Mouse (Mus musculus) erythroblast, adult 5-6 weeks (primary cell): ENCODE results near the gene Rbfox1. TPM values are rescaled to one million over a fixed set of nuclear protein-coding genes. Genes with fewer than 3 reads are reported as not detected.

Experiments
- ATAC-seq: replicated peaks from 2 replicates; pipeline ENCODE4 v1.8.0; 2016; ENCODE audit warnings: moderate number of reproducible peaks, mild to moderate bottlenecking, moderate TSS enrichment, inconsistent platforms; ENCODE audit not compliant: poor library complexity, low FRiP score, severe bottlenecking
- total RNA-seq, 2 experiments: library from RNA; stranded (forward) in 1 of 2; stranded (reverse) in 1 of 2; fragments of 150-400 nt in 1 of 2; fragments of 200-764, 138-1000 nt in 1 of 2; gene quantifications; 2 replicates each; pipeline versions ENCODE4 v1.2.3 to v1.2.4; 2015 to 2017; ENCODE audit warnings: low replicate concordance in 2 of 2

The Rbfox1 gene
- total RNA-seq, 2 experiments from 2014 or later, result not detected

DNA sequence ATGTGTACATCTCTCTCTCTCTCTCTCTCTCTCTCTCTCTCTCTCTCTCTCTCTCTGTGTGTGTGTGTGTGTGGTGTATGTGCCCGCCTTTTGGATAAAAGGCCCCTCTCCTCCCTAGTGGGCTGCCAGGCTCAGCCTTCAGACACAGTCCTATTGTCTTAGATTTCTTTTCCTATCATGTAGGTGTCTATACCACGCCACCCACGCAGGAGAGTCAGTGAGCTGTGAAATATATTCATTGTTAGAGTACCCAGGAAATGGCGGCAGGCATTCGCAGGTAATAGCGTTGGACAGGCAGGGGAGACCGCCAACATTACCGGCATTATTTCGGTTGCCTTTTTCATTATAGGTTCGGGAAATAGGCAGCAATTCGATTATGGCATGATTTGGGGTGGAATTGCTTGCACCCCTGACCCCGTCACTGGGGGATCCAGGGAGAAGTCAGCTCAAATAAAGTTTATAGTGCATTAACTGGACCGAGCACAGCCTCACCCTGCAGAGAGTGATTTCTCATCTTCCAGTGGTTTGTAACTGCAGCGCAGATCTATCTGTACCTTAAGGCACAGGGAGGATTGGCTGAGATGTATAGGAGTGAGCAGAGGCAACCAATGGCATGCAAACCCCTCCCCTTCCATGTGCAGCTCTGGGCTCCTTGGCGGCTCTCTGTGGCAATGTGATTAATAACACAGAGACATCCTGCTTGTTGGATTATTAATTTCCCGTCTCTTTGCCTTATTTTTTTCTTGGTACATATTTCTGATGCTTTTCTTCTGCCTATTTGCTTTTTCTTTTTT is 1264.1 kb downstream of the Rbfox1 start:
- ATAC-seq, result no peak

DNA sequence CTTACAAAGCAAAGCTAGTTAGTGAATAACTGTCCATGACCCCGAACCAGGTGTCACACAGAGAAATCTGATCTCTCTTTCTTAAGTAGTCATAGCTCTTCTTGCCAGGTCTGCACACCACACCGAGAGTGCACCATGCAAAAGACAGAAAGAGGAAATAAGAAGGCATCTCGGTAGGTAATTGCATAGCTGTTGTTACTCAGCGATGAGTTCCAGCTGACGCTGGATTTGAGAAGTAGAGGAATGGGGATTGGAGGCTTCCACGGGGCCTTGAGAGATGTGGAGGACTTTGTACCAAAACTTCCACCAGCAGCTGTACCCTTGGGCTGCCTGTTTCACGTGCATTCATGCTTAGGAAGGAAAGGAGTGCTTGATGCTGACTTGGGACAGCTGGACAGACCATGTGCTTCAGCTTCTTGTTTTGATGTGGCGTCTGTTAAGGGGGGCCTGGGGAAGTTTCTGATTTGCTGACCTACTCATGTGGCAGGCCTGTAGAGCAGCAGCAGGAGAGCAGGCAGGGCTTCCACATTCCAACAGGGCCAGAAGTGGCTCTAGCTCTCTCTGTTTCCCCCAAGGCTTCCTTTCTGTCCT is 1265.1 kb downstream of the Rbfox1 start:
- ATAC-seq, result no peak

DNA sequence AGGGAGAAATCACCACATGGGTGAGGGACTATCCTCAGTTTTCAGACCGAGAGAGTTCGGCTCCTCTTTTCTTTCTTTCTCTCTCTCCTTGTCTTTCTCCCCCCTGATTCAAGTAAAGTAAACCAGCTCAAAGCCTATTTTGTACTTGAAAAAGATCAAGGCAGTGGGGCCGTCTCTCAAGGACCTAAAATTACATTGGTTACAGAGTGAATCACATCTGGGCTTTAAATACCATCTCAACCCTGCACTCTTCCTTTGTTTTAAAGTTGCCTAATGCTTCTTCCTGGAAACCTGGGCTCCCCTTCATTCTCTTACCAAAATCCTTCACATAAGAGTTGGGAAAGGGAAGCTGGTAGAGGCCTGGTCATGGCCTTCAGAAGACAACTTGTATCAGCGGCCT is 1267.2 kb downstream of the Rbfox1 start:
- no peak for ATAC-seq

- ATAC-seq, result no peak
These were observed 1269.5 kb downstream of the Rbfox1 start for GRCm38 (mm10) chr16:7154671-7155070.

- ATAC-seq, result no peak
These were observed 1274.0 kb downstream of the Rbfox1 start for GRCm38 (mm10) chr16:7158856-7159826.

- no peak for ATAC-seq
These were observed 1274.7 kb downstream of the Rbfox1 start for GRCm38 (mm10) chr16:7159827-7160217.

DNA sequence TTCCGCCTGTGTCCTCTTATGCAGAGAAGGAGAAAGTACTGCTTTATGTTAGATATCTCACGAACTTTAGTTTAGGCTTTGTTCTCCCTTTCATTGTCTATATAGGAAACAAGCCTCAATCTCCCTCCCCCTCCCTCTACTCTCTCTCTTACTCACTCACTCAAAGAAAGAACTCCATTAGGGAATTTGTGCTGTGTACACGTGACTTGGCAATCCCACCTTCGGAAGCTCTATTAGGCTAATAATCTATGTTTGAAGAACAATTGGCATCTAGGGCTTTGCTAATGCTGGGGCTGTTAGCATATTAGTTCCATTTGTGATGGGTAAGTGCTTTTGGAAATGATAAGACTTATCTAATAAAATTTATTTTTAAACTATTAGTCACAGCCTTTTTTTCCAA is 1277.0 kb downstream of the Rbfox1 start:
- ATAC-seq, result no peak

DNA sequence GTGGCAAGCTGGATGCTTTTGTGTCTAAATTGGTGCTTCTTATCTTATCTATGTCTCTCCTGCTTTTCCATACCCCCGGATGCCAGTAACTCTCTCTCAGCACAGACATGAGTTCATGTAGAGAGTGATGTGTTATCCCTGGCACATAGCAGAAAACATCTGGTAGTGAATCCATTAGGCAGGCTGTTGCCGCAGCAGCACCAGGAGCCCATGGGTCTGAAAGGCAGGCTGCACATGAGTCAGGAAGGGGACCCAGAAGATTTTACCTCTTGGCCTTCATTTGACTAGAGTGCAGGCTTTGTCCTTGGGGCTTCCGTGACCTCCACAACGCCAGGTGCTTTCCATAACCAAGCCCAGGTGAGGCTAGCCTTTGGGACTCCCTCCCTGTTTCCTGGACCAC is 1278.5 kb downstream of the Rbfox1 start:
- no peak for ATAC-seq

DNA sequence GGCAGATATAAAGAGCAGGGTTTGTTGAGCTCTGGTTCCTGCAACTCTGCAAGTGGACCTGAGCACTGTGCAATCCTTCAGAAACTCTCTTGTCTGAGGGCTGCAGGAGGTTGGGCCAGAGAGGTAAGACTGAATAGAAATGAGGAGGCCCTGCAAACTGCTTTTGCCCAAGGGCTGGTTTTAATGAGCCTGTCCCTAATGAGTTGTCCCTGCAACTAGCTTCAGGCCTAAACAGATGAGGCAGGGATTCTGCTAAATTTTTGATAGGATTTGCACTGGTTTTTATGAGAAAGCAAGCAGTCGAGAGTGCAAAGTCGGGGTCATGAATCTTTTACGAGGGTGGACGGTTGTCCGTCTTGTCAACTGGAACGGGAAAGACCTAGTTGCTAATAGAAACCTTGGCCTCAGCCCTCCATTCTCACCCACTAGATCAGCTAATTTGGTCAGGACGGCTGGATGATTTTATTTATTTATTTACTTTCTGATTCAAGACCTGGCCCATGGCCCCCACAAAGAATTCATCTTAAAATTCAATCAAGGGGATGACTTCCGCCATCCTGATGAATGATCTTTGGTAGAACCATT is 1279.1 kb downstream of the Rbfox1 start:
- no peak for ATAC-seq

- ATAC-seq, result no peak
These were observed 1290.8 kb downstream of the Rbfox1 start for GRCm38 (mm10) chr16:7175960-7176359.

DNA sequence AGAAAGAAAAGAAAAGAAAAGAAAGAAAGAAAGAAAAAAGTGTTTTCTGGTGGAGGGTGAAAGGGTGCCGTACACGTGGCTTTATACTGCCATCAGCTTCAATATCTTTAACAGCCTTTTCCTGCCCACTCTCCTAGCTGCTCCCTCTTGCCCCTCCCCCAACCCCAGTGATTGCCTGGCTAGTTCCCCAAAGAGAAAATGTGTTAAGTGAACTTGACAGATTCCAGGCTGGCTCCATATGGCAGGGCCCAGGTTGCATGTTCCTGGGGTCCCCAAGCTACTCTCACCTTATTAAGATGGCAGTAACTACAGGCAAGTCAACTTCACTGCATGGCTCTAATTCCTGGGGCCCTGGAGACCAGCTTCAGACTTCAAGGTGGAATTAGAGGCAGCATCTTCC is 1302.6 kb downstream of the Rbfox1 start:
- no peak for ATAC-seq

DNA sequence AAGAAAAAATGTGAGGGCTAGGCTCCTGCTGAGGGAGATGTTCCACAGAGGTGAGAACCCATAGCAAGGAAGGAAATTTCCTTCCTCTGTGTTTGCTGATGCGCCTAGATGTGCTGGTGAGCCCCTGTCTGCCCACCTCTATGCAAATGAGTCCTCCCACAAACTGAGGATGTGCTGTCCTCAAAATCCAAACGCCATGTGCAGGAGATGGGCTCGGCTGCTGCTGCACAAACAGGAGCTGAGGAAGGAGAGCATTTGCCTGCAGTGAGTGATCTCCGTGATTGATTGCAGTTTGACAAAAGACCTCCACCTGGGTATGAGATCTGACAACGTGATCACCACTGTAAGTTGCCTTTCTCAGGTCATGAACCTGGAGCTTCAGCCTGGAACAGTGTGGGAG is 1308.4 kb downstream of the Rbfox1 start:
- ATAC-seq, result no peak

GRCm38 (mm10) chr16:7197953-7198352 is 1312.8 kb downstream of the Rbfox1 start:
- ATAC-seq, result no peak

DNA sequence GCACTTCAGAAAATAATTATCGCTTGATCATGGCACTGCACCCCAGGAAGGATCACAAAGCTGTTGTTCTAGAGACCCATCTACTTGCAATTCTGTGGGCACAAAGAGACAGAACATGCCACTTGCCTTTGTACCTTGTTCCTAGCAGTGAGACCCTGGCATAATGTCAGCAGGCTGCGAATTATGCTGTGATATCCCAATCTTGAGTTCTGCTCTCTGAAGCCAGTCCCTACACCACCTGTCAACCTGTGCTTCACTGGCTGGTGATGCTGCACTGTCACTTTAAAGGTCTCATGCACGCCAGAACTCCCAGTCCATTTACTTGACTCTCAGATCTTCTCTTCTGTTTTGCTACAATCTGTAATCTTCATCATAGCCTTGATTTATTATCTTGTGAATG is 1315.1 kb downstream of the Rbfox1 start:
- ATAC-seq, result no peak

DNA sequence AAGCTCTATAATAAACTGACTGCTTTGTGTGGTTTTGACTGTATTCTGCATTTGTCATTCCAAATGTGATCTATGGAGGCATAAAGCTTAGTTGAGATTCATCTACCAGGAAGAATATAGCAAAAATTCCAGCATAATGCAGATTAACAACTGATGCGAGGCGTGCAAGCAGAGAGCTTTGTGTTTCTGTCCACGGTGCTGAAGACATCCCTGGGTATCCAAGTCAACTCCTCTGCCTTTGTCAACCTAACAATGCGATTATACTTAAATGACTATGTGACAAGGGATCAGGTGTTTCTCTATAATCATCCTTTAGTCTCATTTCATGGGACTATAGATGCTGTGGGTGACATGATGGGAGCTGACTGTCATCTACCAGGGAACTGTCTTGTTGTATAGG is 1316.7 kb downstream of the Rbfox1 start:
- ATAC-seq, result no peak

- ATAC-seq, result no peak
These were observed 1321.2 kb downstream of the Rbfox1 start for GRCm38 (mm10) chr16:7206116-7206900.

DNA sequence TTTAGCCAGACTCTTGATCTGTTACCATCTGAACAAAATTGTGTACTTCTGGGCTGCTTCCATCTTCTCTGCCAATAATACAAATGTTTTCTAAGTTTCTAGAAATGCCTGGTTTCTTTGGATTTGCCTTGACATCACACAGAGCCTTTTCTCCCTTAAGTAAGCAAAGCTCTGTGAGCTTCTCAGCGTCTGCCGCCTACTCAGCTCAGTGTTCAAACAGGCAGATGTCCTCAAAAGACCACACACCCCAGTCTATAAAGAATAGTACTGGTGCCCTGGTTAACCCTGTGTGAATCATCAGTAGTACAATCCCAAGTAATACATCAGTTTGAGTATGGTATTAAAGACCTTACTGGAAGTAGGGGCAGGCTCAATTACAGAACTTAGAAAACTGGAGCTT is 1322.4 kb downstream of the Rbfox1 start:
- ATAC-seq, result no peak

DNA sequence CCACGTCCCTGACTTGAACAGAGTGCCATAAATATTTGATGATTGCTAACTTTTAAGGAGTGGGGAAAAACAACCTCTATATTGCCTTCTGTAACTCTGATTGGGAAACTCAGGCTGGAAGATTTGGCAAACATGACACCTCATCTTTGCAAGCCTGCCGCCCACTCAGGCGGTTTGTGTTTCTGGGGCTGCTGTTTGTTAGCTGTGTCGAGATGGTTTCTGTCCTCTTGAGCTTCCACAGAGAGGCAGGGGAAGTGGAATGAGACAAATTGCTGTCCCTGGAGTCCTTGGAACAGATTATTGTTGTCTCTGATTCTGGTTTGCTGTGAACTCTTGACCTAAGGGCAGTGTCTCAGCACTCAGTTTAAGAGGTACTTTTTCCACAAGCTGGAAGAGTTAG is 1327.6 kb downstream of the Rbfox1 start:
- no peak for ATAC-seq

GRCm38 (mm10) chr16:7223265-7223664 is 1338.1 kb downstream of the Rbfox1 start:
- ATAC-seq, result no peak
